Mouse (Mus musculus): ENCODE data around the gene Btbd18. TPM values are rescaled to one million over a fixed set of nuclear protein-coding genes. Genes with fewer than 3 reads are reported as not detected.

The Btbd18 gene
- polyA plus RNA-seq, 1 experiment from 2014 or later = 0.58 TPM

- H3K27ac ChIP-seq = peak overlapping the region; percentile 96
- H3K27me3 ChIP-seq (ENCODE audit: poor library complexity, severe bottlenecking) = no peaks in the 10 kb centered on the region
- no peak for DNase-seq (ENCODE audit: extremely low spot score, low spot score)
- H3K9me3 ChIP-seq = no peaks in the 10 kb centered on the region
- H3K4me3 ChIP-seq = peak overlapping the region; percentile 74
- peaks cover 33% of the 10 kb centered on the region for H3K4me1 ChIP-seq
- peaks cover 5% of the 10 kb centered on the region for H3K36me3 ChIP-seq (replicated peaks)
- 44% methylated on average over 9 of the region's 9 CpGs for WGBS
Observed at GRCm38 (mm10) chr2:84716423-84717355, 57.8 kb downstream of the Btbd18 start.

GRCm38 (mm10) chr2:84717357-84717756 lies 58.5 kb downstream of the Btbd18 start:
- 93% methylated on average over 4 of the region's 4 CpGs for WGBS
- H3K4me3 ChIP-seq = no peak overlapping the region
- no peaks in the 10 kb centered on the region for H3K27me3 ChIP-seq (ENCODE audit: poor library complexity, severe bottlenecking)
- DNase-seq (ENCODE audit: extremely low spot score, low spot score) = no peak
- peaks cover 31% of the 10 kb centered on the region for H3K4me1 ChIP-seq
- H3K27ac ChIP-seq = no peak overlapping the region
- no peaks in the 10 kb centered on the region for H3K9me3 ChIP-seq
- H3K36me3 ChIP-seq (replicated peaks) = peaks cover 11% of the 10 kb centered on the region

Other genes starting within 250 kb of the Btbd18 start
- gene Calcrl, start 233.7 kb upstream of the Btbd18 start, polyA plus RNA-seq (2016; fragmentation: Nextera tagmentation; extraction: Ambion mirVana) = 9.5 and 10.4 TPM in 2 replicates
- gene Tfpi, start 182.3 kb upstream of the Btbd18 start, polyA plus RNA-seq (2016; fragmentation: Nextera tagmentation; extraction: Ambion mirVana) = 9.4 and 11.2 TPM in 2 replicates
- gene Ctnnd1, start 8.3 kb upstream of the Btbd18 start, polyA plus RNA-seq (2016; fragmentation: Nextera tagmentation; extraction: Ambion mirVana) = 40.6 and 43.9 TPM in 2 replicates
- 552 and 592 TPM in 2 replicates for gene Selenoh, start 11.7 kb downstream of the Btbd18 start, polyA plus RNA-seq (2016; fragmentation: Nextera tagmentation; extraction: Ambion mirVana)
- gene Gm28635, start 19.0 kb downstream of the Btbd18 start, polyA plus RNA-seq (2016; fragmentation: Nextera tagmentation; extraction: Ambion mirVana) = not detected in 2 replicates
- 50.1 and 51.5 TPM in 2 replicates for gene Med19, start 19.3 kb downstream of the Btbd18 start, polyA plus RNA-seq (2016; fragmentation: Nextera tagmentation; extraction: Ambion mirVana)
- gene Tmx2, start 20.1 kb downstream of the Btbd18 start, polyA plus RNA-seq (2016; fragmentation: Nextera tagmentation; extraction: Ambion mirVana) = 174 and 184 TPM in 2 replicates
- gene Zdhhc5, start 56.1 kb downstream of the Btbd18 start, polyA plus RNA-seq (2016; fragmentation: Nextera tagmentation; extraction: Ambion mirVana) = 28.4 and 29.5 TPM in 2 replicates
- gene Clp1, start 68.3 kb downstream of the Btbd18 start, polyA plus RNA-seq (2016; fragmentation: Nextera tagmentation; extraction: Ambion mirVana) = 53.6 and 56.8 TPM in 2 replicates
- gene Ypel4, start 75.0 kb downstream of the Btbd18 start, polyA plus RNA-seq (2016; fragmentation: Nextera tagmentation; extraction: Ambion mirVana) = 6.4 and 8.2 TPM in 2 replicates
- gene Gm19426, start 84.6 kb downstream of the Btbd18 start, polyA plus RNA-seq (2016; fragmentation: Nextera tagmentation; extraction: Ambion mirVana) = 8.5 and 8.8 TPM in 2 replicates
- gene Serping1, start 116.4 kb downstream of the Btbd18 start, polyA plus RNA-seq (2016; fragmentation: Nextera tagmentation; extraction: Ambion mirVana) = 22.7 and 23.2 TPM in 2 replicates
- gene Ube2l6, start 139.7 kb downstream of the Btbd18 start, polyA plus RNA-seq (2016; fragmentation: Nextera tagmentation; extraction: Ambion mirVana) = 28.8 and 33.1 TPM in 2 replicates
- 0.46 TPM in 1 of 2 replicates, not detected in the other for gene Smtnl1, start 163.6 kb downstream of the Btbd18 start, polyA plus RNA-seq (2016; fragmentation: Nextera tagmentation; extraction: Ambion mirVana)
- 68.6 and 70.9 TPM in 2 replicates for gene Timm10, start 167.9 kb downstream of the Btbd18 start, polyA plus RNA-seq (2016; fragmentation: Nextera tagmentation; extraction: Ambion mirVana)
- 28.5 and 29.3 TPM in 2 replicates for gene Slc43a1, start 179.8 kb downstream of the Btbd18 start, polyA plus RNA-seq (2016; fragmentation: Nextera tagmentation; extraction: Ambion mirVana)
- gene Rtn4rl2, start 227.6 kb downstream of the Btbd18 start, polyA plus RNA-seq (2016; fragmentation: Nextera tagmentation; extraction: Ambion mirVana) = 0.78 and 1.0 TPM in 2 replicates